Mouse (Mus musculus) E14TG2a.4 (cell line): ENCODE data around the gene Samhd1.

ENCODE experiments used
- CTCF ChIP-seq: conservative IDR thresholded peaks from 2 replicates; pipeline ENCODE4 v1.5.1; 2014; ENCODE audit warnings: low read length
- POU5F1 ChIP-seq: IDR thresholded peaks from 2 replicates; pipeline ENCODE4 v1.6.1; 2014; ENCODE audit warnings: low read length, borderline replicate concordance

GRCm38 (mm10) chr2:157104454-157104853, 30.6 kb downstream of the Samhd1 start:
- TF ChIP-seq CTCF, result no peak
- no peak for TF ChIP-seq POU5F1
